Mouse (Mus musculus) embryo, embryonic 11 days (tissue): ENCODE data around the gene Hist1h2ah.

Experiments
- DNase-seq: peaks from one replicate; pipeline ENCODE4 v3.0.0-alpha.2; 2015

Hist1h2ah gene

DNA sequence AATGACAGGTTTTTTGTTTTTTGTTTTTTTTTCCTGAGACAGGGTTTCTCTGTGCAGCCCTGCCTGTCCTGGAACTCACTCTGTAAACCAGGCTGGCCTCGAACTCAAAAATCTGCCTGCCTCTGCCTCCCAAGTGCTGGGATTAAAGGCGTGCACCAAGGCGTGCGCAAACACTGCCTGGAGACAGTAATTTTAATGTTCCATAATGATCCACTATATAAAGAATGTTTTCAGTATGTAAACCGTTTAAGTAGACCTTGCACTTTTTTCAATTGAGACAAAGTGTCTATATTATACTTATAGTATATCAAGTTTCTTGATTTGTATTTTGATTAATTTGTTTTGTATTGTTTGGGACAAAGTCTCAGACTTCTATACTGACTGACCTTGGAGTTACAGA is 4.0 kb upstream of the Hist1h2ah start:
- no peak for DNase-seq

DNA sequence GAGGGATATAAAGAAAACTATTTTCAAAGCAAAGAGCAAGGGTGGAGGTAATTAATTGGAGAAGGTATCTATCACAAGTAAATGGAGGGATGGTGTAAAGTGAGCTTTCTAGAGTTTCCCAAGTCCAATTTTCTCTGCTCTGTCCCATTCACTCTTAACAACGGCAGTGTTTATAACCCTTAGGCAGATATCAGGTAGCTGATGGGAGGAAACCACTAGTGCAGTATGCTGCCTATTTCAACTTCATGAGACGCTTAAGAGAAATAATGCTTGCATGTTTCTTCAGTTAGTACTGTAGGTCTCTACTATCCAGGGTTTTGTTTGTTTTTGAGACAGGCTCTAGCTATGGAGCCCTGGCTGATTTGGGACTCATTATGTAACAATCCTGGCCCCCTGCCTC is 2.0 kb upstream of the Hist1h2ah start:
- DNase-seq, result no peak

DNA sequence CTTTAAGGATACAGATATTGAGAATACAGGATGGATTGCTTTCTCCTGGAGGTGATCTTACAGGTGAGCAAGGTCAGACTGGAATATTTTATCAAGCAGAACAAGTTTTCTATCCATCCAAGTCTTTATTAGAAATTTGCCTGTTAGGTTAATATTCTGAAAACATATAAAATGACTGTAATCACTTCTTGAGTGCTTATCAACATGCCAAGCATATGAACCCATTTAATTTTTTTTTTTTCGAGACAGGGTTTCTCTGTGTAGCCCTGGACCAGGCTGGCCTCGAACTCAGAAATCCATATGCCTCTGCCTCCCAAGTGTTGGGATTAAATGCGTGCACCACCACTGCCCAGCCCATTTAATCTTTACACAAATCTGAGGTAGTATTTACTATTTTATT is 1.6 kb upstream of the Hist1h2ah start:
- DNase-seq, result no peak

DNA sequence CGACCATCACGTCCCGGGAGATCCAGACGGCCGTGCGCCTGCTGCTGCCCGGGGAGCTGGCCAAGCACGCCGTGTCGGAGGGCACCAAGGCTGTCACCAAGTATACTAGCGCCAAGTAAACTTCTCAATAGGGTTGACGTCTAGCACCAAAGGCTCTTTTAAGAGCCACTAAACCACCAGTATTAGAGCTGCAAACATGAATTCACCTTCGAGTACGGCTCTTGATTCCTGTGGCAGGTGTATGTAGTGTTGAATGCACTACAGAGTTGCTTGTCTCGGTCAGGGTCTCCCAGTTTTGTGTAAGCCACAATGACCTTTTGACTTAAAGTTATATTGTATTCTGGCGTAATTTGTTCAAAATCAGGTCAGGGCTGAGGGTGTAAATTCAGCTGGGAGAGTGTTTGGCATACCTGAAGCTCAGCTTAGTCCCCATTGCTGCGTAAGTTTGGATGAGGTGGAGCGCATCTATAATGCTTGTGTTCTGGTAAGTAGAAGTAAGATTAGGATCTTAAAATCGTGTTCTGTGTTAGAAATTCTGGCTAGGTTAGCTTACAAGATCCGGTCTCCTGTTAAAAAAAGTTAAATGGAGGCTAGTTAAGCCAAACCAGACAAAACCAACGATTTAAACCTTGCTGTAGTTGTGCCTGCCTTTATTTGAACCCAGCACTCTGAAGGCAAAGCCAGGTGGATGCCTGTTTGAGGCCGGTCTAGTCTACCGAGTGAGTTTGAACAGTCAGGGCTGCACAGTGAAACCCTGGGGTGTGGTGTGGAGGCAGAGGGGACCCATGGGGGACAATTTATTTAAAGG is 985 bp upstream of the Hist1h2ah start:
- DNase-seq, result peak; percentile 61

DNA sequence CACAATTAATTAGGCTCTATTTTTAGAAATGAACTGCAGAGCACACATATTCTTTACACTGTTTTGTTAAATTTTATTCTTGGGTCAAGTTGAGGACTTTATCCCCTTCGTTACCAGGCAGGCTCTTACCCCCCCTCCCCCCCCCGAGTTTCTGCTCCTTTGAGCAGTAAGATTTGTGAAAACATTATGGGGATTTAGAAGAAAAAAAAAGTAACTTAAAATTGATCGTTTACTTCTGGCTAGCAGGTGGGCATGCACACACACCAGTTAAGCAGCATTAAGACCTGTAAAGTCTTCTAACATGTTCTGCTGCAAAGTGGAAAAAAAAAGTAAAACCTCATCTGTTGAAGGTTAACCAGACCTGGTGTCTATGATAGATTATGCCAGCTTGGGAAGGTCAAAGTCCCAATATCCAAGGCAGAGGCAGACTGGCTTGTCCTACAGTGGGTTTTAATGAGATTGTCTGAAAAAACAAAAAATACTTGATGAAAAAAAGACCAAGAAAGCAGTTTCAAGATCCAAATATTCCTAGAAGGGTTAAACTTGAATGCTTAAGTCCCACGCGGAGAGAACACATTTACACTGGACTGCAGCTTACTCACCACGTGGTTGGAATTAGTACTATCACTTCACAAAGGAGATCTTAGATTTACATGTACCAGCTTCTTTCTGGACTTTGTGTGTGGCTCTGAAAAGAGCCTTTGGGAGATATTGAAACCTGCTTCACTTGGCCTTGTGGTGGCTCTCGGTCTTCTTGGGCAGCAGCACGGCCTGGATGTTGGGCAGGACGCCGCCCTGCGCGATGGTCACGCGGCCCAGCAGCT is 713 bp downstream of the Hist1h2ah start:
- peak; percentile 52 for DNase-seq

DNA sequence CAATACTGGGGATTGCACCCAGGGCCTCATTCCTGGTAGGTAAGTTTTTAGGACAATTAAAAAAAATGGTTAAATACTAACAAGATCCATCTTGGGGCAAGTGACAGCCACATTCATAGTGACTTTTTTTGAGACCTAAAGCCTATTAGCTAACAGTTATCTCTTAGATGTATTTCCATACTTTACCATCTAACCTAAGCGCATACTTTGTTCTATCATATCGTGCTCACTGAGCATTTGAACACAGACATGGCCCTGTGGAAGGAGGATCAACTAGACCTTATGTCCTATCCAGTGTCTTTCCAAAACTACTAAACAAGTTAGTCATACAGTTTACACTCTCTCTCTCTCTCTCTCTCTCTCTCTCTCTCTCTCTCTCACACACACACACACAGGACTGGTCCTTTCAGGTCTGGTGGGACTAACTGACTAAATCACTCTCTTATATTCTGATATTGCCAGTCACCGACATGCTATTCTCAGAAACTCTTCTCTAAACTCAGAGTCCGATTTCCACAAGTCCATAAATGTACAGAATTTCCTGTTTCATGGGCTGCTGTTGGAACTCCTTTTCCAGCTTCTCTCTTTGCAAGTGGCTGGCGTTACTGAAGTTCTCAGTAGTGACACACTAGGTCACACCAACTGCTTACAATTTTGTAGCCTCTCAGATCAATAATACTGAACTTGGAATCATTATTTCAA is 1.5 kb downstream of the Hist1h2ah start:
- peak; percentile 43 for DNase-seq

DNA sequence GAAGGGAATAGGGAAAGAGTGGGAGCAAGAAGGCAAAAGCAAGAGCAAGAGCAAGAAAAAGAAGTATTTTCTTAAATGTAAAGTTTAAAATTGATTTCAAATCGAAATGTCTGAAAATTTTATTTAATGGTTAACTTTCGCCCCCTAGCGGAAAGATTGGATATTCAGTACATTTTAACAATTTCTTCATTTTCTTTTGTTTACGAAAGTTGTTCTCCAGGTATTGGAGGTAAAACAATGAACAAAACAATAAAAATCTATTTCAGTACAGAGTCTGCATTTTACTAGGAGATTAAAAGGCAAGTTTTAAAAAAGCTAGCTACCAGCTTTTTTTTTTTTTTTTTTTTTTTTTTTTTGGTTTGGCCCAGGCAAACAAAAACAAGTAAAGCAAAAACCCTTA is 4.9 kb downstream of the Hist1h2ah start:
- peak; percentile 74 for DNase-seq

DNA sequence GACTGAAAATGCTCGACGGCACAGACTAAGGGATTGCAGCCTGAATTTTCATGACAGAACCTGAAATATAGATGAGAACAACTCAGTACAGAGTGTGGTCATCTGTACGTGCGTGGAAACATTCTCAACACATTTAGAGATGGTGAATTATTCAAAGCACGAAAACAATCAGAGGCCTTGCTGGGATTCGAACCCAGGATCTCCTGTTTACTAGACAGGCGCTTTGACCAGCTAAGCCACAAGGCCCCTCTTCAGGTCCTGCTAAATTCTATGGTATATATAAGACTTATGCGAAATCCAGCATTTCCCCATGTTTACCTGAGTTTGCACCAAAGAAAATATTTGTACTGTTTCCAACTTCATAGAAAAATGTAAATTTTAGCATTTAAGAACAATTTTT is 5.4 kb downstream of the Hist1h2ah start:
- DNase-seq, result peak; percentile 61

DNA sequence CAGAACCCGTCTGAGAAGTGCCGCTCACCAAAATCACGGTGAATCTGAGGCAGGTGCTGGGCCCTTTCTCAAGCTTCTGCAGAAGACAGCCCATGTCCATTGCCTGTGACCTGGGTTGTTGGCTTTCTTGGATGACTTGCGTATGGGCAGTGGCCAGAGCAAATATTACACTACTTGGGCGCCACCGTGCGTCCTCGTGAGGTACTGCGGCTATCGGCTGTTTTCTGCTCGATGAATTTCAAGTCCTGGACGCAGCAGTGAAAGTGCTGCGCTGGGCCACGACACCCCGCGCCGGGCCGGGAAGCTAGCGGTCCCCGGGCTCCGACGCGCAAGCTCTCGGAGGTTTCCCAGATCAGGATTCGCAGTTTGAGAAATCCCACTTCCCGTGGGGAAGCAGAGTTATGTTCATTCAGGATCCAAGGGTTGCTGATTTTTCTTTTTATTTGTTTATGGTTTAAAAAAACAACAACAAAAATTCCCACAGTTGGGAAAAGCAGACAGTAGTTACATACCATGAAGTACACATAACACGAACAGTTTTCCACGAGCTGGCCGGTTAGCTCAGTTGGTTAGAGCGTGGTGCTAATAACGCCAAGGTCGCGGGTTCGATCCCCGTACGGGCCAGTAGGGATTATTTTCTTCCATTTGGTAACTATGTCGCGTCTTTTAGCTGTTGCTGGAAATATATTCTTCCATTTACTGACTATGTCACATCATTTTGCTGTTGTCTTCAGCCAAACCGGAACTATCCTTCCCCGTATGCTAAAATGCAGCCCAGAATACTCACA is 6.5 kb downstream of the Hist1h2ah start:
- peak; percentile 92 for DNase-seq

DNA sequence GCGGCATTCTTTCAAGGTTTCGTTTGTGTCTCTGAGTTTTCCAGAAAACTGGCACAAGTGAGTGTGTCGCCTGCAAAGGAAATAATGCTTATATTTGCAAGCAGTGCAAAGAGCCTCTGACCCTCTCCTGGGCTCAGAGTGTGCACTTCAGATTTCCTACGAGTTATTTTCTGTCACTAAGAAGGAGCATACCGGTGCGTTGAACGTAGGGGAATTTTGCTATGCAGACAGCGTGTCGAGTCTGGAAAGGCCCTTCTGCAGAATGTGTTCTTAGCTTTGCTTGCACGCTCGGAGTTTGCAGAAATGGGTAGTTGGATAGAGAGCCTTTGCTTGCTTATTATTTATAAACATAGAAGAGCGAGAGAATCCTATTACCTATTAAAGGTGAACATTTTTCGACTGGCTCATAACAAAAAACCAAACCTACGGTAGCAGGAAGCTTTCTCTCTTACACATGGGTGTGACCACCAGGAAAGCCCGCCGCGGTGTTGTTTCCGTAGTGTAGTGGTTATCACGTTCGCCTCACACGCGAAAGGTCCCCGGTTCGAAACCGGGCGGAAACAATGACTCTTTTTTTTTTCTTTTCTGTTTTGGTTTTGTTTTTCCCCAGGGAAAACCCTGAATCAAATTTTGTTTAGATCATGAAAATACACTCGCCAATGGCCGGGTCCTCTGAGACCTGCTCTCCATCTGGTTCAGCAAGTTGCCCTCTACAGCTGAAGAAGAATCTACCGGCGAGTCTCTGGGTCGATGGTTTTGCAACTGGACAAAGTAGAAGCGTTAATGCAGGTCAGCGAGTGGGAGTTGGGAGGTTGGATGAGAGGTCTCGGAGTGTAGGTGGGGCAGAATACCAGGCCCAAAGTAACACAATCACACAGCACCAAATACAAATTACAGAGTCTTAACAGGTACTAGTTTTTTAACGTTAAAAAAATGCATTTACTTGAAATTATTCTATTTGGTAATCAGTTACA is 9.0 kb downstream of the Hist1h2ah start:
- peak; percentile 91 for DNase-seq

DNA sequence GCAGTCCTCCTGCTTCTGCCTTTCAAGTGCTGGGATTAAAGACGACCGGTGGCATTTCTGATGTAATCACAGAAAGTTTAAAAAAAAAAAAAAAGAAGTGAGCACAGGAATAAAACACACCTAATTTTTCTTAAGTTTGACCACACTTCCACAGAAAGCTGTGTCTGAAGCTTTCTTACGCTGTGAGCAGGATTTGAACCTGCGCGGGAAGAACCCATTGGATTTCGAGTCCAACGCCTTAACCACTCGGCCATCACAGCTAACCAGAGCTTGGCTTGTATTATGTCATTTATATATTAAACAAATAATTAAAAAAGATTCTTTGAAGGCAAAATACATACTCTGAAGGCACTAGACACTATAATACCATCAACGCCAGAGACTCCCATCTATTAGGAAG is 13.1 kb downstream of the Hist1h2ah start:
- DNase-seq, result peak; percentile 90

DNA sequence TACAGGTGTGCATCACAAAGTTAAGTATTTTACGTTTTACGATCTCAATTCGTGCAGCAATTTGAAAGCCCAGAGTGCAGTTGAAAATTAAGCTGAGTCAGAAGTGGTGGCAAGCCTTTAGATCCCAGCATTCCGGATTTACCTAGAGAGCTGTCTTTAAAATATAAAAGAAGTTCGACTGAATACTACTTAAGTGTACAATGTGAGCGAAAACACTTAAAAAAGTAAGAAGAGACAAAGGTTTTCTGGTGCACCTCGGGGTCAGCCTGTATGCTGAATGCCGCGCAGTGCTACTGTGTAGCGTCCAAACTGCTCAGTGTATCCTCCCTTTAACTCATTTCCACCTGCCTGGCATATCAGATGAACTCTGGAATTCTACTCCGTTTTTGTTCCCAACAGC is 13.8 kb downstream of the Hist1h2ah start:
- DNase-seq, result peak; percentile 65

DNA sequence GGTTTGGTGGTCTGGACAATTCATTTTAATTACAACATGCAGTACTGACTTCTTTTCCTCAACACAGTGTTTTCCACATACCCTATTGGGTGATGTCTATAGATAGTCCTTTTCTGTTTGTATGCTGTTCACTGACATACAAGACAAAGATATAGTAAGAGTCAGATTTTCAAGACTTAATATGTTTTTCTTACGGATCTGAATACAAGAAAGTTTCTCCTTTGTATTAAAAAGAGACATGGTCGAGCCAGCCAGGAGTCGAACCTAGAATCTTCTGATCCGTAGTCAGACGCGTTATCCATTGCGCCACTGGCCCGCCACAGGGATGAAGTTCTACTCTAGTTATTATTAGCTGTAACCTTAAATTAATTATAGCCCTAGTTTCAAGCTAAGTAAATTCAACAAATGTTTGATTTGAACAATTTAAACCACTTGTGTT is 14.4 kb downstream of the Hist1h2ah start:
- peak; percentile 81 for DNase-seq

DNA sequence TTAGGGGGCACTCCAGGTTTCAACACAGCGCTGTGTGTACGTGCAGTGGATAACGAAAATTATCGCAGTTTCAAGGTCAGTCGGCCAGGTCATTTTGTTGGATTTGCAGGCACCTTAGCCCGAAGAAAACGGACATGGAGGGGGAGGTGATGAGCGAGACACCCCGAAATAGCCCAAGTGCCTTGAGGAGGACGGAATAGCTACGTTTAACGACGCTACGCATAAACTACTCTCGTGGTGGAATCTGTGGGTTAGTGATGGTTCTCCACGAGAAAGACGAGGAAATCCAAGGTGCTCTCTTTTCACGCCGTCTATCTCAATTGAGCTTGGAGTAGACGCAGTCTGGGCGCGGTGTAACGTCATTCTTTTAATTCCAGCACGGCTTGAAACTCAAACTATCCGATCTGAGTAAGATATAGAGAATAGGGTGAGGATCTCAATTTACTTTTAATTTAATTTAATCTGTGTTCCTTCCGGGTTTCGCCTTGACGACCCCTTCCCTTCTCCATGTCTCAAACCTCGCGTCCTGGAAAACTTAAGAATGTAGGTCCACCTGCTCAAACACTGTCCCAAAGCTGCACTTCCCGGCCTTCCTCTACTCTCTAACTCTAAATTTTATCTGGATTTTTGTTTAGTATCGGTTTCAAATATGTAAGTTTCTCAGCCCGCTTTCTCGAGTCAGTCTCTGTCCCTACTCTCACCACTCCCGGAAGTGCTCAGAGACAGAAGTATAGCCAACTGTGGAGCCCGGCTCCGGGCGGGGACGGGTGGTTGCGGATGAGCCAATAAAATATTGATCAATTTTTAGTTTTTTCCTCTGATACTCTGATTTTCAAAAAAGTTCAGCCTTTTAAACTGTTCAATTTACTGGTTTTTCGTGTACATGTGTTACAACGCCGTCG is 15.2 kb downstream of the Hist1h2ah start:
- peak; percentile 59 for DNase-seq

DNA sequence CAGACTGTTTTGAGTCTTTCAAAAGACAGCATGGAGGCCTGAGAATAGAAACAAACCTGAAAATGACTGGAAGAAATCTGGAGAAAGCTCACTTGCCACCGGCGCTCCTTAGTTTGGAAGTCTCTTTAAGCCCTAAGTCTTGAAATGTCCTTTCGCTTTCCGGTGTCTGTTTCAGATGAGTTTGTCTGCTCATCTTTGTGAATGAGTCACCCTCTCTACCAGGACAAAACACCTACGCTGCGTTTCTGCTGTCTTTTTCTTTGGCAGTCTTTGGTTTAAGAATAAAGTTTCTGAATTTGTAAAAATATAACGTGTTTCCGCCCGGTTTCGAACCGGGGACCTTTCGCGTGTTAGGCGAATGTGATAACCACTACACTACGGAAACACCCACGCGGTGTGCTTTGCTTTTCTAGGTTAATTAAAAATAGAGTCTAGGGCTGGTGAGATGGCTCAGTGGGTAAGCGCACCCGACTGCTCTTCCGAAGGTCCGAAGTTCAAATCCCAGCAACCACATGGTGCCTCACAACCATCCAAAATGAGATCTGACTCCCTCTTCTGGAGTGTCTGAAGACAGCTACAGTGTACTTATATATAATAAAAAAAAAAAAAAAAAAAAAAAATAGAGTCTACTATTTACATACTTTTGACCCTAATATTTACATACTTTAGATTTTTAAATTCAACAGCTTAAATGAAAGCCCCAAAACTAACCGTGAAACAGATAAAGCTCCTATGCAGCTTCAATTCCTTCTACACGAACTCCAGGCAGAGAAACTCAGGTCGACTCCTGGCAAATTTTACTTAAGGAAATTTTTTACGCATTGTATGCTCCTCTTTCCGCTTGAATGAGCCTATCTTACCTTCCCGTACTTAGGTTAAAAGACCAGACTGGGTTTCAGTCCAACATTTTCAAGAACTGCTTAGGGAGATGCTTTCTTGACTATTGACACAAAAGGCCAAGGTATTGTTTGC is 19.6 kb downstream of the Hist1h2ah start:
- peak; percentile 83 for DNase-seq

DNA sequence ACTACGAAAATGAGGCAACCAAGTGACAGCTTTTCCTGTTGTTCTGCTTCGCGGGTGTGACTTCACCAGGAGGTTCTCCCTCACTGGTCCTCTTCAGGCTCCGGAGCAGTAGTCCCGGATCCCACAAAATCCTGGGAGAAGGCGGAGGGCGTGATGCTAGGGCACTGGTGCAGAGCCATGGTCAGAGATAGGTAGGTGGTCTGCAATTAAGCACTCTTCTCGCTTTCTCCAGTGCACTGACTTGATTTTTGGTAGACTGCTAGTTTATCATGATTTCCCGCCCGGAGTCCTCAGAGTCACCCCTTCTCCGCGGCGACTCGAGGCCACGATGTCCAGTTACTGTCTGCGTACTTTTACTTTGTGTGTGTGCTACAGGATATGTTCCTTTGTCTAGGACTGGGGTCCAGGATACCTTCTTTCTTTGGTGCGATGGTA is 20.9 kb downstream of the Hist1h2ah start:
- peak; percentile 51 for DNase-seq

DNA sequence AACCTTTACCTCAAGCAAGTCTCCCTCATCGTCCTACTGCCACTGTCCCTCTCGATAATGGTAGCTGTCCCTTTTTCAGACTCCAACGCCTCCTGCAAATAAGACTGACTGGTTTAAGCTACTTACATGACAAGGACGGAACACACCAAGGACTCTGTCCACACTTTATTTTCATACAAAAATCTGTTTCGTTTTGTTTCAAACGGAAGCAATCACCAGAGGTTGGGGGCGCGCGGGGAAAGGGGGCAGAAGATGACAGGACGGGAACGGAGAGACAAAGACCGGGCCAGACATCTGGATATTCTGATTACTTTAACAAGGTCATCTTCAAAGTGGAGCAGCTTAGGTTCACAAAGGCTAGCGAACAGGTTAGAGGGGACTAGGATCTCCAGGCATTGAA is 21.7 kb downstream of the Hist1h2ah start:
- DNase-seq, result no peak

DNA sequence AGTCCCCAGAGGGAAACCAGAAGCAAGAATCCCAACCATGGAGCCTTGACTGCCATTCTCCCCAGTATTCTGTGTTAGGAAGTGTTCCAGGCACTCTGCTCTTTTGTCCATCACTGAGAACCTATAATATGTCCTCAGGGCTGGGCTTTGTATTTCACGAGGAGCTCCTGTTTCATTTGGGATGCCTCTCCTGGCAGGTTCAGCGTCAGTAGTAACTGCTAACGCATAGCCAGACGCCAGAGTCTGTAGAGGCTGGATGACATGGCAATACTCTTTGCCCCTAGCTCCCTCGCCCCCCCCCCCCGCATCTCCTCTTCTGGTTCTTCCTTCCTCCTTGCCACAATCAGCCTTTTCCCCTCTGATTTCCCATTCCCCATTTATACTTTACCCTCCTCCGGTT is 25.7 kb downstream of the Hist1h2ah start, which contains the start of gene Prss16:
Prss16 (minus strand) TSS at position 101 of the 400 bp plus-strand sequence.
- no peak for DNase-seq

DNA sequence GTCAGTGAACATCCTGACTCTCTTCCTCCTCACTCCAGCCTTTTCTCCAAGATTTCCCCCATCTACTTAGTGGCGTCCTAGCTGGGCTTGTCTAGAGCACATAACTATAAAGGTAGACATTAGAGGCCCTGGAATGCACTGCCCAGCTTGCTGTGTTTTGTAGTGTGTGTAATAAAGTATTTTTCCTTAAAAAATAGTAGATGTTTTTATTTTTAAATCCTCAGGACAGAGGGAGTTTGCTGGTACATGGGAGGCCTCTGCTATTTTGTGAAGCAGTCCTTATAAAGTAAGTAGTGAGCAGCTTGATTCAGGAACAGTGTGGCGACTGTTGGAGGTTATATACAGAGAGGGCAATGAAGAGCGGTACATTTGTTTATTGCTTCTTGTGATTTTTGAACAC is 26.7 kb downstream of the Hist1h2ah start:
- no peak for DNase-seq
